Mouse (Mus musculus): ENCODE data around the gene Nnmt. TPM values are rescaled to one million over a fixed set of nuclear protein-coding genes. Genes with fewer than 3 reads are reported as not detected.

Nnmt gene
- 2.9 and 3.1 TPM in 2 replicates for polyA plus RNA-seq (2012; rRNA removed)
- polyA plus RNA-seq (2014; fragmentation: Nextera tagmentation; extraction: Ambion mirVana), result 11.2 and 13.4 TPM in 2 replicates

GRCm38 (mm10) chr9:48604939-48605598 is at the start of gene Nnmt:
Gene Nnmt, minus strand, starts transcription at chr9:48605153.
- WGBS, result 45% methylated on average over 8 of the region's 8 CpGs
- DNase-seq (ENCODE audit: low spot score) (no peak), ATAC-seq (ENCODE audit: low FRiP score, low read depth) (no peak)
- H3K4me2 ChIP-seq (replicated peaks; ENCODE audit: low read depth, low read length, severe bottlenecking), result no peak within 1 kb of the TSS
- no peak within 1 kb of the TSS for H3K4me3 ChIP-seq (replicated peaks; ENCODE audit: low read length)
- TF ChIP-seq POLR2A (IDR thresholded peaks at IDR 0.05; ENCODE audit: borderline replicate concordance, extremely low read depth, insufficient read depth, insufficient read length), result no peak
- H3K27ac ChIP-seq (replicated peaks; ENCODE audit: low read depth, low read length), result no peak within 1 kb of the TSS; the same call in 1 of the 2 replicates
- H3K9ac ChIP-seq (ENCODE audit: low read depth, low read length, severe bottlenecking), result no peak within 1 kb of the TSS
- no peaks in the 10 kb centered on the region for H3K27me3 ChIP-seq (ENCODE audit: control insufficient read depth, insufficient read depth, low read length)
- no peaks in the 10 kb centered on the region for H3K4me1 ChIP-seq (ENCODE audit: control insufficient read depth, insufficient read depth, low read length)
- H3K9me3 ChIP-seq (ENCODE audit: control insufficient read depth, low read length), result no peaks in the 10 kb centered on the region
- no peaks in the 10 kb centered on the region for H3K36me3 ChIP-seq (ENCODE audit: control insufficient read depth, insufficient read depth, low read length)

GRCm38 (mm10) chr9:48654730-48655129 is 49.8 kb upstream of the Nnmt start:
- Histone ChIP-seq H3K4me1 (ENCODE audit: control insufficient read depth, insufficient read depth, low read length) (no peaks in the 10 kb centered on the region; the same call in 1 of the 2 replicates), H3K4me3 (replicated peaks; ENCODE audit: low read length) (no peak overlapping the region), H3K4me2 (replicated peaks; ENCODE audit: low read depth, low read length, severe bottlenecking) (no peak overlapping the region), H3K9ac (ENCODE audit: low read depth, low read length, severe bottlenecking) (no peak overlapping the region), H3K9me3 (ENCODE audit: control insufficient read depth, low read length) (no peaks in the 10 kb centered on the region), H3K27ac (replicated peaks; ENCODE audit: low read depth, low read length) (no peak overlapping the region), H3K27me3 (ENCODE audit: control insufficient read depth, insufficient read depth, low read length) (no peaks in the 10 kb centered on the region), H3K36me3 (ENCODE audit: control insufficient read depth, insufficient read depth, low read length) (no peaks in the 10 kb centered on the region)
- ATAC-seq (ENCODE audit: low FRiP score, low read depth), result no peak
- WGBS, result 8% methylated on average over 8 of the region's 8 CpGs
- TF ChIP-seq POLR2A (IDR thresholded peaks at IDR 0.05; ENCODE audit: borderline replicate concordance, extremely low read depth, insufficient read depth, insufficient read length), result no peak
- no peak for DNase-seq (ENCODE audit: low spot score)

GRCm38 (mm10) chr9:48653399-48654070 is 48.6 kb upstream of the Nnmt start:
- Histone ChIP-seq H3K36me3 (ENCODE audit: control insufficient read depth, insufficient read depth, low read length) (no peaks in the 10 kb centered on the region), H3K4me3 (replicated peaks; ENCODE audit: low read length) (no peak overlapping the region), H3K27me3 (ENCODE audit: control insufficient read depth, insufficient read depth, low read length) (peaks cover 7% of the 10 kb centered on the region), H3K4me2 (replicated peaks; ENCODE audit: low read depth, low read length, severe bottlenecking) (no peak overlapping the region), H3K9ac (ENCODE audit: low read depth, low read length, severe bottlenecking) (no peak overlapping the region), H3K9me3 (ENCODE audit: control insufficient read depth, low read length) (no peaks in the 10 kb centered on the region), H3K27ac (replicated peaks; ENCODE audit: low read depth, low read length) (no peak overlapping the region), H3K4me1 (ENCODE audit: control insufficient read depth, insufficient read depth, low read length) (peaks cover 7% of the 10 kb centered on the region)
- DNase-seq (ENCODE audit: low spot score) (no peak), ATAC-seq (ENCODE audit: low FRiP score, low read depth) (no peak)
- 53% methylated on average over 7 of the region's 7 CpGs for WGBS
- TF ChIP-seq POLR2A (IDR thresholded peaks at IDR 0.05; ENCODE audit: borderline replicate concordance, extremely low read depth, insufficient read depth, insufficient read length), result no peak

- TF ChIP-seq POLR2A (IDR thresholded peaks at IDR 0.05; ENCODE audit: borderline replicate concordance, extremely low read depth, insufficient read depth, insufficient read length), result no peak
- no peak for ATAC-seq (ENCODE audit: low FRiP score, low read depth)
- peaks cover 15% of the 10 kb centered on the region for H3K27me3 ChIP-seq (ENCODE audit: control insufficient read depth, insufficient read depth, low read length)
Measured at GRCm38 (mm10) chr9:48652026-48652425, 47.1 kb upstream of the Nnmt start.

GRCm38 (mm10) chr9:48650846-48651245 is 45.9 kb upstream of the Nnmt start:
- WGBS, result 80% methylated on average over 2 of the region's 2 CpGs
- H3K9me3 ChIP-seq (ENCODE audit: control insufficient read depth, low read length), result no peaks in the 10 kb centered on the region
- no peak overlapping the region for H3K4me2 ChIP-seq (replicated peaks; ENCODE audit: low read depth, low read length, severe bottlenecking)
- no peak overlapping the region for H3K27ac ChIP-seq (replicated peaks; ENCODE audit: low read depth, low read length)
- DNase-seq (ENCODE audit: low spot score) (no peak), ATAC-seq (ENCODE audit: low FRiP score, low read depth) (no peak)
- peaks cover 7% of the 10 kb centered on the region for H3K4me1 ChIP-seq (ENCODE audit: control insufficient read depth, insufficient read depth, low read length)
- no peak overlapping the region for H3K9ac ChIP-seq (ENCODE audit: low read depth, low read length, severe bottlenecking)
- no peak overlapping the region for H3K4me3 ChIP-seq (replicated peaks; ENCODE audit: low read length)
- H3K36me3 ChIP-seq (ENCODE audit: control insufficient read depth, insufficient read depth, low read length), result no peaks in the 10 kb centered on the region
- TF ChIP-seq POLR2A (IDR thresholded peaks at IDR 0.05; ENCODE audit: borderline replicate concordance, extremely low read depth, insufficient read depth, insufficient read length), result no peak
- H3K27me3 ChIP-seq (ENCODE audit: control insufficient read depth, insufficient read depth, low read length), result peaks cover 15% of the 10 kb centered on the region

More at GRCm38 (mm10) chr9:48652026-48652425, 47.1 kb upstream of the Nnmt start:
- WGBS, result 56% methylated on average over 4 of the region's 4 CpGs
- DNase-seq (ENCODE audit: low spot score), result no peak
- Histone ChIP-seq H3K4me3 (replicated peaks; ENCODE audit: low read length) (no peak overlapping the region), H3K36me3 (ENCODE audit: control insufficient read depth, insufficient read depth, low read length) (no peaks in the 10 kb centered on the region), H3K4me1 (ENCODE audit: control insufficient read depth, insufficient read depth, low read length) (peaks cover 7% of the 10 kb centered on the region), H3K9me3 (ENCODE audit: control insufficient read depth, low read length) (no peaks in the 10 kb centered on the region), H3K4me2 (replicated peaks; ENCODE audit: low read depth, low read length, severe bottlenecking) (no peak overlapping the region), H3K27ac (replicated peaks; ENCODE audit: low read depth, low read length) (no peak overlapping the region), H3K9ac (ENCODE audit: low read depth, low read length, severe bottlenecking) (no peak overlapping the region)
